Mouse (Mus musculus) layer of hippocampus, adult 18-20 months (tissue): ENCODE measurements at regions not wholly inside any gene's neighbourhood (a gene's known extent, or its start where the extent isn't known, plus 50 kb on each side); places are given as distances from the start of the nearest gene placed in this dataset.

ENCODE experiments used
- DNase-seq, 2 experiments: peaks; one replicate each; pipeline ENCODE4 v3.0.0; 2022; ENCODE audit warnings: low spot score in 2 of 2

GRCm38 (mm10) chr8:41526283-41526682 lies 109.4 kb upstream of the Frg1 start:
- no peak for DNase-seq

- DNase-seq, result no peak
These were observed 68.3 kb upstream of the Frg1 start for GRCm38 (mm10) chr8:41485163-41485562.

GRCm38 (mm10) chr8:41483297-41483696 lies 66.4 kb upstream of the Frg1 start:
- no peak for DNase-seq

GRCm38 (mm10) chr8:41472992-41473699 lies 56.3 kb upstream of the Frg1 start:
- DNase-seq, result no peak

GRCm38 (mm10) chr8:41472233-41472632 lies 55.4 kb upstream of the Frg1 start:
- no peak for DNase-seq
